Mouse (Mus musculus): ENCODE results near the gene Prss12. TPM values are rescaled to one million over a fixed set of nuclear protein-coding genes. Genes with fewer than 3 reads are reported as not detected.

The Prss12 gene
- polyA plus RNA-seq, 2 experiments = 0.13 to 0.34 TPM

DNA sequence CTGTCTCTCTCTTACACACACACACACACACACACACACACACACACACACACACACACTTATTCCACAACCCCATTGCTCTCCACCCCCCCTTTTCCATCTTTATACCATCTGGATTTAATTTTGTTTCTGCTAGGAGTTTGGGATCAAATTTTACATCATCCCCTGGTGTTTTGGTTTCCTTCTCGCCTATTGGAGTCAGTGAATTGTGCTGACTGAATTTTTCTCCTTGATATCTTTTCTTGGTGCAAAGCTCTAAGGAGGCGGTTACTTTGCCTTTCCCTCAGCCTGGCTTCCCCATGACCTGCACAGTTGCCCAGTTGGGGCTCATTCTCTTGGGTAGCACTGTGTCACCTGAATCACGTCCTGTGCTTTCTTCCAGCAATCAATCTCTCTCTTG is 30.1 kb downstream of the Prss12 start:
- Histone ChIP-seq H3K9me3 (ENCODE audit: control insufficient read depth, low read length) (no peaks in the 10 kb centered on the region), H3K4me1 (replicated peaks; ENCODE audit: control insufficient read depth in 2 of 2, insufficient read depth in 2 of 2, low read length in 1 of 2) (no peaks in the 10 kb centered on the region), H3K27ac (no peak overlapping the region), H3K9ac (replicated peaks) (no peak overlapping the region), H3K4me2 (ENCODE audit: low read depth) (no peak overlapping the region), H3K36me3 (replicated peaks; ENCODE audit: control insufficient read depth, insufficient read depth, low read depth) (no peaks in the 10 kb centered on the region), H3K27me3 (ENCODE audit: control insufficient read depth, insufficient read depth, low read length) (no peaks in the 10 kb centered on the region), H3K4me3 (ENCODE audit: insufficient read depth in 1 of 2, low read depth in 2 of 2, low read length in 2 of 2) (no peak overlapping the region)
- DNase-seq (ENCODE audit: low read depth in 3 of 3, low spot score in 3 of 3) (no peak), ATAC-seq (ENCODE audit: insufficient read depth) (no peak)
- WGBS (ENCODE audit: insufficient replicate concordance) = 46% methylated on average over 3 of the region's 3 CpGs
- no peak for TF ChIP-seq CTCF (IDR thresholded peaks at IDR 0.05; ENCODE audit: low read depth)
- no peak for TF ChIP-seq EP300 (IDR thresholded peaks at IDR 0.05; ENCODE audit: low read depth)

DNA sequence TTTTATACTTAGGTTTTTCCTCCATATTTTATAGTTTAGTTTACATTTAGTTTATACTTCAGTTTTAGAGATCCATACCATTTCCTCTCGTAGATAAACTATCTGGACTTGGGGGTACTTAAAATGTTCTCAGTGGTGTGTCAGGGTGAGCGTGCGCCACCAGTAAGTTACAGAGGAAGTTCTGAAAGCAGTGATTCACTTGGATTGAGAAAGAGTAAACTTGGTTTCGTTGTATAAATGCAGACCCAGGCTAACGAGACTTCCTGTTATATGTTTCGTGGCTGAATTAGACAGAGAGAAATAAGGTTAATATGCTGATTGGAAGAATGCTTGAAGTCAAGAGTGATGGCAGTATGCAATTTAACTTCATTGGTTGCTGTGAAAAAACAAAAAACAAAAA is 34.6 kb downstream of the Prss12 start:
- H3K4me3 ChIP-seq (ENCODE audit: insufficient read depth in 1 of 2, low read depth in 2 of 2, low read length in 2 of 2) = no peak overlapping the region
- ATAC-seq (ENCODE audit: insufficient read depth) (no peak), DNase-seq (ENCODE audit: low read depth in 3 of 3, low spot score in 3 of 3) (no peak)
- no peak overlapping the region for H3K4me2 ChIP-seq (ENCODE audit: low read depth)
- H3K9ac ChIP-seq (replicated peaks) = no peak overlapping the region
- H3K27ac ChIP-seq = no peak overlapping the region
- H3K4me1 ChIP-seq (replicated peaks; ENCODE audit: control insufficient read depth in 2 of 2, insufficient read depth in 2 of 2, low read length in 1 of 2) = no peaks in the 10 kb centered on the region
- 44% methylated on average over 6 of the region's 6 CpGs for WGBS (ENCODE audit: insufficient replicate concordance)
- no peak for TF ChIP-seq EP300 (IDR thresholded peaks at IDR 0.05; ENCODE audit: low read depth)
- TF ChIP-seq CTCF (IDR thresholded peaks at IDR 0.05; ENCODE audit: low read depth) = no peak
- no peaks in the 10 kb centered on the region for H3K9me3 ChIP-seq (ENCODE audit: control insufficient read depth, low read length)
- H3K27me3 ChIP-seq (ENCODE audit: control insufficient read depth, insufficient read depth, low read length) = no peaks in the 10 kb centered on the region
- no peaks in the 10 kb centered on the region for H3K36me3 ChIP-seq (replicated peaks; ENCODE audit: control insufficient read depth, insufficient read depth, low read depth)

DNA sequence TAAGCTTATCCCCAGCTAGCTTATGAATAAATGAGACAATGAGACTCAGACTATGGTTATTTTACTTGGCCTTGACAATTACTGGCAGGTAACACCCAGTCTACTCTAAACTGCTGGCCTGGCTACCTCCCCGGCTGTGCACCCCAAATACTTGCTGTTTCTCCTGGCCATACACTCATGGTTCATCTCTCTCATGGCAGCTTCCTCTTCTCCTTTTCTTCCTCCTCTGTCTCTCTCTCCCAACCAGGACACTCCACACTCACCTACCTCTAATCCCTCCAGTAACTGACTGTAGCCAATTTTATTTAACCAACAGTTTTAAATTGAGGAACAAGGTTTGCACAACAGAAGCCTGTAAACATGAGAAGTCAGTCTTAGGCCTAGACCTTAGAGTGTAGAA is 45.1 kb downstream of the Prss12 start:
- H3K4me3 ChIP-seq (ENCODE audit: insufficient read depth in 1 of 2, low read depth in 2 of 2, low read length in 2 of 2) = no peak overlapping the region
- DNase-seq (ENCODE audit: low read depth in 3 of 3, low spot score in 3 of 3) (no peak), ATAC-seq (ENCODE audit: insufficient read depth) (no peak)
- no peak for TF ChIP-seq EP300 (IDR thresholded peaks at IDR 0.05; ENCODE audit: low read depth)
- TF ChIP-seq CTCF (IDR thresholded peaks at IDR 0.05; ENCODE audit: low read depth) = no peak
- 71% methylated on average over 1 of the region's 1 CpGs for whole genome bisulfite sequencing (ENCODE audit: insufficient replicate concordance)
- no peaks in the 10 kb centered on the region for H3K9me3 ChIP-seq (ENCODE audit: control insufficient read depth, low read length)
- no peak overlapping the region for H3K27ac ChIP-seq
- no peaks in the 10 kb centered on the region for H3K36me3 ChIP-seq (replicated peaks; ENCODE audit: control insufficient read depth, insufficient read depth, low read depth)
- no peaks in the 10 kb centered on the region for H3K4me1 ChIP-seq (replicated peaks; ENCODE audit: control insufficient read depth in 2 of 2, insufficient read depth in 2 of 2, low read length in 1 of 2)
- H3K27me3 ChIP-seq (ENCODE audit: control insufficient read depth, insufficient read depth, low read length) = no peaks in the 10 kb centered on the region
- H3K9ac ChIP-seq (replicated peaks) = no peak overlapping the region
- H3K4me2 ChIP-seq (ENCODE audit: low read depth) = no peak overlapping the region

DNA sequence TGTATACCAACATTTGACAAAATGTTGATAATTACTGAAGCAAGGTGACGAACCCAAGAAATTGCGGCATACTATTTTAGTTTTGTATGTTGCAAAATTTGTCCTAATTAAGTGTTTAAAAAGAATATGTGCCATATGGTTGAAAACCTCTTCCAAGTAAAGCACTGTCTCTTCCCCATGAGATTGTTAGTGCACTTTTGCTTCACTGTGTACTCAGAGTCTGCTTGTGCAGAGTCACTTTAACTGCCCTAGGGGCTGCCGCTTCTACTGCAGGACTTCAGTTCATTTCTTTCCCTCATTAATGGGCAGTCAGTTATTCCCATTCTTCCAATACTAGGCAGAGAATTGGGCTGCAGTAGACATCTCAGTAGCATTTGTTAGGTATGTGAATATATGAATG is 46.5 kb downstream of the Prss12 start:
- no peak for ATAC-seq (ENCODE audit: insufficient read depth)

DNA sequence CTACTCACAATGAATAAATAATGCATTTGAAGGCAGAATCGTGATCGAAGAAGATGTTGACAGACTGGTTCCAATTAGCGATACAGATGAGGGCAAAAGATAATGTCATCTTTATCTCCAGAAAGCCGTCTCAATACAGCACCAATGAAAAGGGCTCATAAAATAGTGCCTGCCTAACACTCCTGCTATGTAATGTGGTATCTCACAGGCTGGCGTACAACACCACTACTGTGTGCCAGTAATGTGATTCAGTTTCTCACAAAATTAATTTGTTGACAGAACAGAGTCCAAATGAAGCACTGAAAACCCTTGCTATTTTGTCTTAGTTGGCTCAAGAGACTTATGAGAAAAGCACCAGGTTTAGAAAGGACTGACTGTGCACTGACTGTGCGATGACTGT is 48.4 kb downstream of the Prss12 start:
- Histone ChIP-seq H3K4me1 (replicated peaks; ENCODE audit: control insufficient read depth in 2 of 2, insufficient read depth in 2 of 2, low read length in 1 of 2) (no peaks in the 10 kb centered on the region), H3K9ac (replicated peaks) (no peak overlapping the region), H3K9me3 (ENCODE audit: control insufficient read depth, low read length) (no peaks in the 10 kb centered on the region), H3K27ac (no peak overlapping the region), H3K4me2 (ENCODE audit: low read depth) (no peak overlapping the region), H3K36me3 (replicated peaks; ENCODE audit: control insufficient read depth, insufficient read depth, low read depth) (no peaks in the 10 kb centered on the region), H3K27me3 (ENCODE audit: control insufficient read depth, insufficient read depth, low read length) (no peaks in the 10 kb centered on the region), H3K4me3 (ENCODE audit: insufficient read depth in 1 of 2, low read depth in 2 of 2, low read length in 2 of 2) (no peak overlapping the region)
- no peak for ATAC-seq (ENCODE audit: insufficient read depth)
- DNase-seq (ENCODE audit: low read depth in 3 of 3, low spot score in 3 of 3) = no peak
- TF ChIP-seq EP300 (IDR thresholded peaks at IDR 0.05; ENCODE audit: low read depth) (no peak), CTCF (IDR thresholded peaks at IDR 0.05; ENCODE audit: low read depth) (no peak)
- 64% methylated on average over 6 of the region's 6 CpGs for WGBS (ENCODE audit: insufficient replicate concordance)

More for the DNA sequence above, 46.5 kb downstream of the Prss12 start:
- Histone ChIP-seq H3K9me3 (ENCODE audit: control insufficient read depth, low read length) (no peaks in the 10 kb centered on the region), H3K4me2 (ENCODE audit: low read depth) (no peak overlapping the region), H3K27me3 (ENCODE audit: control insufficient read depth, insufficient read depth, low read length) (no peaks in the 10 kb centered on the region), H3K9ac (replicated peaks) (no peak overlapping the region), H3K27ac (no peak overlapping the region), H3K4me1 (replicated peaks; ENCODE audit: control insufficient read depth in 2 of 2, insufficient read depth in 2 of 2, low read length in 1 of 2) (no peaks in the 10 kb centered on the region), H3K4me3 (ENCODE audit: insufficient read depth in 1 of 2, low read depth in 2 of 2, low read length in 2 of 2) (no peak overlapping the region), H3K36me3 (replicated peaks; ENCODE audit: control insufficient read depth, insufficient read depth, low read depth) (no peaks in the 10 kb centered on the region)
- no peak for TF ChIP-seq CTCF (IDR thresholded peaks at IDR 0.05; ENCODE audit: low read depth)
- no peak for TF ChIP-seq EP300 (IDR thresholded peaks at IDR 0.05; ENCODE audit: low read depth)
- WGBS (ENCODE audit: insufficient replicate concordance) = 83% methylated on average over 3 of the region's 3 CpGs
- no peak for DNase-seq (ENCODE audit: low read depth in 3 of 3, low spot score in 3 of 3)
